Mouse (Mus musculus): ENCODE data around the gene Dnajc25. TPM values are rescaled to one million over a fixed set of nuclear protein-coding genes. Genes with fewer than 3 reads are reported as not detected.

Gene Dnajc25
- polyA plus RNA-seq (2014; fragmentation: Nextera tagmentation; extraction: Ambion mirVana): 5.4 and 6.5 TPM in 2 replicates

GRCm38 (mm10) chr4:58994762-58995161 is at the start of gene Dnajc25:
TSS of gene Dnajc25 (plus strand) at chr4:58995062.
- Histone ChIP-seq H3K27ac (ENCODE audit: low read depth, low read length) (no peak within 1 kb of the TSS), H3K4me1 (replicated peaks; ENCODE audit: control insufficient read depth, insufficient read depth, low read length) (no peaks in the 10 kb centered on the region), H3K9ac (ENCODE audit: low read depth, low read length) (no peak within 1 kb of the TSS), H3K27me3 (ENCODE audit: control insufficient read depth, insufficient read depth, low read length) (no peaks in the 10 kb centered on the region), H3K9me3 (ENCODE audit: control insufficient read depth, low read length) (no peaks in the 10 kb centered on the region), H3K4me2 (replicated peaks; ENCODE audit: low read depth, low read length) (no peak within 1 kb of the TSS), H3K4me3 (ENCODE audit: low read depth, low read length) (no peak within 1 kb of the TSS), H3K36me3 (ENCODE audit: control insufficient read depth, insufficient read depth, low read length) (no peaks in the 10 kb centered on the region)
- ATAC-seq (ENCODE audit: low FRiP score) (no peak), DNase-seq (ENCODE audit: low spot score) (no peak)
- 91% methylated on average over 4 of the region's 4 CpGs for WGBS

GRCm38 (mm10) chr4:58948391-58948790 is 46.5 kb upstream of the Dnajc25 start:
- Histone ChIP-seq H3K4me3 (ENCODE audit: low read depth, low read length) (no peak overlapping the region), H3K9me3 (ENCODE audit: control insufficient read depth, low read length) (no peaks in the 10 kb centered on the region), H3K4me1 (replicated peaks; ENCODE audit: control insufficient read depth, insufficient read depth, low read length) (no peaks in the 10 kb centered on the region), H3K4me2 (replicated peaks; ENCODE audit: low read depth, low read length) (no peak overlapping the region), H3K27me3 (ENCODE audit: control insufficient read depth, insufficient read depth, low read length) (no peaks in the 10 kb centered on the region), H3K9ac (ENCODE audit: low read depth, low read length) (no peak overlapping the region), H3K36me3 (ENCODE audit: control insufficient read depth, insufficient read depth, low read length) (no peaks in the 10 kb centered on the region), H3K27ac (ENCODE audit: low read depth, low read length) (no peak overlapping the region)
- ATAC-seq (ENCODE audit: low FRiP score): no peak
- WGBS: 87% methylated on average over 4 of the region's 4 CpGs
- DNase-seq (ENCODE audit: low spot score): no peak

GRCm38 (mm10) chr4:58952630-58953029 is 42.2 kb upstream of the Dnajc25 start:
- DNase-seq (ENCODE audit: low spot score) (no peak), ATAC-seq (ENCODE audit: low FRiP score) (no peak)
- Histone ChIP-seq H3K4me2 (replicated peaks; ENCODE audit: low read depth, low read length) (no peak overlapping the region), H3K9me3 (ENCODE audit: control insufficient read depth, low read length) (no peaks in the 10 kb centered on the region), H3K9ac (ENCODE audit: low read depth, low read length) (no peak overlapping the region), H3K4me3 (ENCODE audit: low read depth, low read length) (no peak overlapping the region), H3K27ac (ENCODE audit: low read depth, low read length) (no peak overlapping the region), H3K36me3 (ENCODE audit: control insufficient read depth, insufficient read depth, low read length) (no peaks in the 10 kb centered on the region), H3K27me3 (ENCODE audit: control insufficient read depth, insufficient read depth, low read length) (no peaks in the 10 kb centered on the region), H3K4me1 (replicated peaks; ENCODE audit: control insufficient read depth, insufficient read depth, low read length) (no peaks in the 10 kb centered on the region)
- WGBS: 91% methylated on average over 11 of the region's 11 CpGs

GRCm38 (mm10) chr4:58961719-58962118 is 33.1 kb upstream of the Dnajc25 start:
- ATAC-seq (ENCODE audit: low FRiP score) (no peak), DNase-seq (ENCODE audit: low spot score) (no peak)
- no peaks in the 10 kb centered on the region for H3K27me3 ChIP-seq (ENCODE audit: control insufficient read depth, insufficient read depth, low read length)

GRCm38 (mm10) chr4:58963271-58963670 is 31.6 kb upstream of the Dnajc25 start:
- Histone ChIP-seq H3K4me2 (replicated peaks; ENCODE audit: low read depth, low read length) (no peak overlapping the region), H3K4me3 (ENCODE audit: low read depth, low read length) (no peak overlapping the region), H3K4me1 (replicated peaks; ENCODE audit: control insufficient read depth, insufficient read depth, low read length) (no peaks in the 10 kb centered on the region), H3K36me3 (ENCODE audit: control insufficient read depth, insufficient read depth, low read length) (no peaks in the 10 kb centered on the region), H3K9me3 (ENCODE audit: control insufficient read depth, low read length) (no peaks in the 10 kb centered on the region), H3K27ac (ENCODE audit: low read depth, low read length) (no peak overlapping the region), H3K27me3 (ENCODE audit: control insufficient read depth, insufficient read depth, low read length) (no peaks in the 10 kb centered on the region), H3K9ac (ENCODE audit: low read depth, low read length) (no peak overlapping the region)
- 92% methylated on average over 4 of the region's 4 CpGs for WGBS
- ATAC-seq (ENCODE audit: low FRiP score) (no peak), DNase-seq (ENCODE audit: low spot score) (no peak)

More at GRCm38 (mm10) chr4:58961719-58962118, 33.1 kb upstream of the Dnajc25 start:
- Histone ChIP-seq H3K9me3 (ENCODE audit: control insufficient read depth, low read length) (no peaks in the 10 kb centered on the region), H3K4me1 (replicated peaks; ENCODE audit: control insufficient read depth, insufficient read depth, low read length) (no peaks in the 10 kb centered on the region), H3K4me2 (replicated peaks; ENCODE audit: low read depth, low read length) (no peak overlapping the region), H3K27ac (ENCODE audit: low read depth, low read length) (no peak overlapping the region), H3K9ac (ENCODE audit: low read depth, low read length) (no peak overlapping the region), H3K36me3 (ENCODE audit: control insufficient read depth, insufficient read depth, low read length) (no peaks in the 10 kb centered on the region), H3K4me3 (ENCODE audit: low read depth, low read length) (no peak overlapping the region)
- WGBS: 95% methylated on average over 15 of the region's 15 CpGs

GRCm38 (mm10) chr4:58965136-58965535 is 29.7 kb upstream of the Dnajc25 start:
- DNase-seq (ENCODE audit: low spot score) (no peak), ATAC-seq (ENCODE audit: low FRiP score) (no peak)
- Histone ChIP-seq H3K4me1 (replicated peaks; ENCODE audit: control insufficient read depth, insufficient read depth, low read length) (no peaks in the 10 kb centered on the region), H3K27me3 (ENCODE audit: control insufficient read depth, insufficient read depth, low read length) (no peaks in the 10 kb centered on the region), H3K9me3 (ENCODE audit: control insufficient read depth, low read length) (no peaks in the 10 kb centered on the region), H3K4me2 (replicated peaks; ENCODE audit: low read depth, low read length) (no peak overlapping the region), H3K9ac (ENCODE audit: low read depth, low read length) (no peak overlapping the region), H3K4me3 (ENCODE audit: low read depth, low read length) (no peak overlapping the region), H3K27ac (ENCODE audit: low read depth, low read length) (no peak overlapping the region), H3K36me3 (ENCODE audit: control insufficient read depth, insufficient read depth, low read length) (no peaks in the 10 kb centered on the region)
- 85% methylated on average over 1 of the region's 1 CpGs for WGBS

- ATAC-seq (ENCODE audit: low FRiP score) (no peak), DNase-seq (ENCODE audit: low spot score) (no peak)
- 86% methylated on average over 4 of the region's 4 CpGs for WGBS
- no peaks in the 10 kb centered on the region for H3K9me3 ChIP-seq (ENCODE audit: control insufficient read depth, low read length)
- H3K36me3 ChIP-seq (ENCODE audit: control insufficient read depth, insufficient read depth, low read length): no peaks in the 10 kb centered on the region
- H3K9ac ChIP-seq (ENCODE audit: low read depth, low read length): no peak overlapping the region
- H3K4me3 ChIP-seq (ENCODE audit: low read depth, low read length): no peak overlapping the region
- H3K4me2 ChIP-seq (replicated peaks; ENCODE audit: low read depth, low read length): no peak overlapping the region
- H3K4me1 ChIP-seq (replicated peaks; ENCODE audit: control insufficient read depth, insufficient read depth, low read length): no peaks in the 10 kb centered on the region
- no peaks in the 10 kb centered on the region for H3K27me3 ChIP-seq (ENCODE audit: control insufficient read depth, insufficient read depth, low read length)
- no peak overlapping the region for H3K27ac ChIP-seq (ENCODE audit: low read depth, low read length)
These were observed 24.2 kb upstream of the Dnajc25 start for GRCm38 (mm10) chr4:58970678-58971077.

GRCm38 (mm10) chr4:58975711-58976110 is 19.2 kb upstream of the Dnajc25 start:
- WGBS: 77% methylated on average over 5 of the region's 5 CpGs
- H3K9ac ChIP-seq (ENCODE audit: low read depth, low read length): no peak overlapping the region
- no peak overlapping the region for H3K4me3 ChIP-seq (ENCODE audit: low read depth, low read length)
- no peak overlapping the region for H3K4me2 ChIP-seq (replicated peaks; ENCODE audit: low read depth, low read length)
- no peaks in the 10 kb centered on the region for H3K9me3 ChIP-seq (ENCODE audit: control insufficient read depth, low read length)
- ATAC-seq (ENCODE audit: low FRiP score) (no peak), DNase-seq (ENCODE audit: low spot score) (no peak)
- no peaks in the 10 kb centered on the region for H3K4me1 ChIP-seq (replicated peaks; ENCODE audit: control insufficient read depth, insufficient read depth, low read length)
- H3K27me3 ChIP-seq (ENCODE audit: control insufficient read depth, insufficient read depth, low read length): no peaks in the 10 kb centered on the region
- no peak overlapping the region for H3K27ac ChIP-seq (ENCODE audit: low read depth, low read length)
- H3K36me3 ChIP-seq (ENCODE audit: control insufficient read depth, insufficient read depth, low read length): no peaks in the 10 kb centered on the region

- ATAC-seq (ENCODE audit: low FRiP score) (no peak), DNase-seq (ENCODE audit: low spot score) (no peak)
- no peak overlapping the region for H3K4me2 ChIP-seq (replicated peaks; ENCODE audit: low read depth, low read length)
- H3K4me3 ChIP-seq (ENCODE audit: low read depth, low read length): no peak overlapping the region
- H3K27ac ChIP-seq (ENCODE audit: low read depth, low read length): no peak overlapping the region
- no peak overlapping the region for H3K9ac ChIP-seq (ENCODE audit: low read depth, low read length)
- no peaks in the 10 kb centered on the region for H3K36me3 ChIP-seq (ENCODE audit: control insufficient read depth, insufficient read depth, low read length)
- no peaks in the 10 kb centered on the region for H3K4me1 ChIP-seq (replicated peaks; ENCODE audit: control insufficient read depth, insufficient read depth, low read length)
- H3K27me3 ChIP-seq (ENCODE audit: control insufficient read depth, insufficient read depth, low read length): no peaks in the 10 kb centered on the region
- H3K9me3 ChIP-seq (ENCODE audit: control insufficient read depth, low read length): no peaks in the 10 kb centered on the region
- 75% methylated on average over 6 of the region's 6 CpGs for WGBS
These were observed 13.4 kb upstream of the Dnajc25 start for GRCm38 (mm10) chr4:58981421-58981820.

Measured in hindbrain, embryonic 11.5 days (tissue).